Mouse (Mus musculus) embryonic fibroblast, embryonic 13.5 days (primary cell): ENCODE results near the gene Clrn3.

Experiments used
- CTCF ChIP-seq: IDR thresholded peaks from 2 replicates; pipeline ENCODE4 v1.5.1; 2011; ENCODE audit warnings: mild to moderate bottlenecking, control low read depth, low read length, moderate library complexity, borderline replicate concordance; ENCODE audit not compliant: insufficient read depth
- POLR2A ChIP-seq: IDR thresholded peaks from 2 replicates; pipeline ENCODE4 v1.6.1; 2011; ENCODE audit warnings: low read depth, mild to moderate bottlenecking, control low read depth, low read length, moderate library complexity

DNA sequence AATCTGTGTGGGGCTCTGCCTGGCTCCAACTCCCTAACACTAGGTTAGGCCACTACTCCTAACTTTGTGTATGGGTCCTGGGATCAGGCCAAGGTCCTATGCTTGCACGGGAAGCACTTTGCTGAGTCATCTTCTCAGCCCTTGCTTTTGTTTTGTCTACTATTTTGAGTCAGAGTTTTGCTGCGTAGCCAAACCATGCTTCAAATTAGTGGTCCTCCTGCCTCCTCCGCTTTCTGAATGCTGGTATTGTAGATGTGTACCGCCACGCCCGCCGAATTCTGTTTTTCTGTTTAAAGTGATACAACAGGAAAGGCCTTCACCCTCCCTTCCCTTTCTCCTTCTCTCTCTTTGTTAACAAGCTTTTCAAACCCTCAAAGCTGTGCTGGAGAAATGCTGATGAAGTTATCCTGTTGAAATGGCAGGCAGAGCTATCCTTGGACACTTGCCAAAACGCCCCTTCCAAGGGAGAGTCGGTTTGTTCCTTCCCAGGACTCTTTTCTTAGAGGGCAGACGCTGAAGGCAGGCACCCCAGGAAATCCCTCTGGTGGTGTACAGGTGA is 49.1 kb downstream of the Clrn3 start:
- TF ChIP-seq POLR2A (no peak), CTCF (no peak)
